Mouse (Mus musculus) liver, embryonic 11.5 days (tissue): ENCODE data around the gene Ctcf. TPM values are rescaled to one million over a fixed set of nuclear protein-coding genes. Genes with fewer than 3 reads are reported as not detected.

Experiments
- ATAC-seq: fragments of 200-750 bp; cut with Nextera tagmentation; replicated peaks from 2 replicates; pipeline ENCODE4 v1.8.0; 2017; ENCODE audit warnings: moderate number of reproducible peaks, mild to moderate bottlenecking, moderate TSS enrichment, moderate library complexity; ENCODE audit not compliant: low FRiP score
- DNase-seq: peaks from one replicate; pipeline ENCODE4 v3.0.0-alpha.2; 2017; ENCODE audit warnings: low spot score
- H3K27ac ChIP-seq: fragments of 300-500 bp; sonication (generic); 2 replicates; pipeline ENCODE4 v1.5.1; 2014; ENCODE audit warnings: mild to moderate bottlenecking, low read depth, low read length, control low read depth
- H3K27me3 ChIP-seq: fragments of 300-500 bp; sonication (generic); replicated peaks from 2 replicates; pipeline ENCODE4 v1.6.1; 2014; ENCODE audit warnings: low read length, mixed read lengths; ENCODE audit not compliant: control insufficient read depth, insufficient read depth
- H3K36me3 ChIP-seq: fragments of 300-500 bp; sonication (generic); 2 replicates; pipeline ENCODE4 v1.6.1; 2014; ENCODE audit warnings: mild to moderate bottlenecking, low read length, moderate library complexity, mixed read lengths; ENCODE audit not compliant: control insufficient read depth, insufficient read depth
- H3K4me1 ChIP-seq: fragments of 300-500 bp; sonication (generic); replicated peaks from 2 replicates; pipeline ENCODE4 v1.6.1; 2014; ENCODE audit warnings: low read length, mixed read lengths; ENCODE audit not compliant: control insufficient read depth, insufficient read depth
- H3K4me2 ChIP-seq: fragments of 300-500 bp; sonication (generic); 2 replicates; pipeline ENCODE4 v1.6.1; 2014; ENCODE audit warnings: mild to moderate bottlenecking, control low read depth, moderate library complexity
- H3K4me3 ChIP-seq: fragments of 300-500 bp; sonication (generic); 2 replicates; pipeline ENCODE4 v1.5.1; 2014; ENCODE audit warnings: low read depth, low read length, control low read depth
- H3K9ac ChIP-seq: fragments of 300-500 bp; sonication (generic); 2 replicates; pipeline ENCODE4 v1.6.1; 2014; ENCODE audit warnings: low read depth, low read length, control low read depth
- H3K9me3 ChIP-seq: fragments of 300-500 bp; sonication (generic); 2 replicates; pipeline ENCODE4 v1.6.1; 2016; ENCODE audit warnings: low read length, inconsistent platforms, mixed read lengths; ENCODE audit not compliant: control insufficient read depth
- WGBS: fragments of 180-500 bp; shearing (Covaris S2); extraction: QIAGEN DNeasy Blood & Tissue Kit; methylation state at CpG from one replicate; pipeline ENCODE4 v1.1.7; 2014; 5-methylcytosine and 5-hydroxymethylcytosine counted together
- polyA plus RNA-seq: library from polyadenylated mRNA; unstranded; fragments of >200 nt; fragmentation: Nextera tagmentation; extraction: Ambion mirVana; gene quantifications from 2 replicates; pipeline ENCODE4 v1.2.1, GENCODE M21; 2014

Ctcf gene
- polyA plus RNA-seq, 1 experiment from 2014 or later: 79.0 TPM

- DNase-seq (peak; percentile 86), ATAC-seq (peak; percentile 83)
- Histone ChIP-seq H3K4me3 (peak within 1 kb of the TSS; percentile 82), H3K4me1 (peaks cover 14% of the 10 kb centered on the region), H3K4me2 (peak within 1 kb of the TSS; percentile 85), H3K27ac (no peak within 1 kb of the TSS), H3K9me3 (no peaks in the 10 kb centered on the region), H3K27me3 (no peaks in the 10 kb centered on the region), H3K9ac (peak within 1 kb of the TSS; percentile 74), H3K36me3 (peaks cover 8% of the 10 kb centered on the region)
- WGBS: 1% methylated on average over 54 of the region's 55 CpGs
Measured at GRCm38 (mm10) chr8:105707498-105708403, 71.4 kb downstream of the Ctcf start, which contains the start of the genes 4933405L10Rik and Enkd1. Gene 4933405L10Rik, plus strand, starts transcription at chr8:105707655. Gene Enkd1, minus strand, starts transcription at chr8:105708210.

GRCm38 (mm10) chr8:105708675-105709074 lies 72.3 kb downstream of the Ctcf start:
- no peak overlapping the region for H3K4me2 ChIP-seq
- no peaks in the 10 kb centered on the region for H3K27me3 ChIP-seq
- DNase-seq: no peak
- H3K4me3 ChIP-seq: no peak overlapping the region
- no peak overlapping the region for H3K27ac ChIP-seq
- no peak for ATAC-seq
- peaks cover 14% of the 10 kb centered on the region for H3K4me1 ChIP-seq
- H3K9me3 ChIP-seq: no peaks in the 10 kb centered on the region
- no peaks in the 10 kb centered on the region for H3K36me3 ChIP-seq
- H3K9ac ChIP-seq: no peak overlapping the region
- WGBS: 90% methylated on average over 8 of the region's 8 CpGs

DNA sequence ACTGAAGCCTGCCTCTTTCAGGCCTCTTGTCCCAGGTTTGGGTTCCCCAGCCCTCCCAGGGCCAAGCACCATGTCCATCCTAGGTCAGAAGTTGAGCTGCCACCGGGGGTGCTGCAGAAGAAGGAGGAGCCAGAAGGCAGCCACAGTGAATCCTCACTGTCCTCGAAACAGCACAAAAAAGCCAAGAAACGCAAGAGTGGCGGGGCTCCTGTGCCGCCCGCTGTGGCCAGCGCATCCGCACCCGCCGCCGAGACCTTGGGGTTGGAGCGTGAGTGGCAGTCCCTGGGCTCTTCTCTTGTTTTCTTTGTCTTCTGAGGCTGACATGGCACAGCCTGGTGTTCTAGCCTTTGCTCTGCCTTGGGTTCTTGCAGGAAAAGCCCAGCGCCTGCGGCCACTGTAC lies 72.9 kb downstream of the Ctcf start:
- Histone ChIP-seq H3K4me1 (peaks cover 14% of the 10 kb centered on the region), H3K4me2 (no peak overlapping the region), H3K4me3 (no peak overlapping the region), H3K27ac (no peak overlapping the region), H3K27me3 (no peaks in the 10 kb centered on the region), H3K9me3 (no peaks in the 10 kb centered on the region), H3K36me3 (no peaks in the 10 kb centered on the region), H3K9ac (no peak overlapping the region)
- ATAC-seq (no peak), DNase-seq (no peak)
- WGBS: 83% methylated on average over 12 of the region's 14 CpGs

DNA sequence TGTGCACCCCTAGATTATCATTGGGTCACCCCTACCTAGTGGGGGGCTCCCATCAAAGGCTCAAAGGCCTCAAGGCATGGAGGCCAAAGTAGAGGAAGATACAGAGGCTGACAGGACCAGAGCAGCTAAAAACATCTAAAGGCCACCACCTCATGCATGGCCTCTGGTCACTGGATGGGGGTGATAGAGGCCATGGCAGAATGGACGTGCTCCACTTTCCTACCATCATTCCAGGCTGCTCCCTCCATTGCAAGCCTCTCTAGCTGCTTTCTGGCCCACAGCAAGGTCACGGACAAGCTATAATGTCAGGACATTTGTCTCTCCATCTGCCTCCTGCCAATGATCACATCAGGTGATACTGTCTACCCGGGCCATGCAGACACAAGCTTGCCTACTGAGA lies 75.9 kb downstream of the Ctcf start:
- Histone ChIP-seq H3K9ac (no peak overlapping the region), H3K4me3 (no peak overlapping the region), H3K27ac (no peak overlapping the region), H3K4me2 (no peak overlapping the region), H3K9me3 (no peaks in the 10 kb centered on the region), H3K27me3 (no peaks in the 10 kb centered on the region), H3K4me1 (peaks cover 4% of the 10 kb centered on the region; the same call in 1 of the 2 replicates), H3K36me3 (no peaks in the 10 kb centered on the region)
- ATAC-seq (no peak), DNase-seq (no peak)
- 73% methylated on average over 3 of the region's 3 CpGs for WGBS

DNA sequence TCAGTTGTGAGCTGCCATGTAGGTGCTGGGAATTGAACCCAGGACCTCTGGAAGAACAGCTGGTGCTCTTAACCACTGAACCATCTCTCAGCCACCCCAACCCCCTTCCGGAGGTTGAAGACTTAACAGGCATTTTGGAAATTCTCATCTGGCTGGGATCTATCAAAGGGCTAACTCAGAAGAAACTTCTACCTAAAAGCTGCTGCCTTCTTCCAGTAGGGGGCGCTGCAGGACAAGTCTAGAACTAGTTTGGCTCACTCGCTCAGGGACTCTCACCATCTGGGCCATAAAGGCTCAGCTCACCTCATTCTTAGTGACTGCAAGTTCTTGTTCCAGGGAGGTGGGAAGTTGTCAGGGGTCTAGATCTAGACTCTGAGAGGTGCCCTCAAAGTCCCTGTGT lies 77.8 kb downstream of the Ctcf start:
- peak; percentile 65; the same call in 1 of the 2 replicates for ATAC-seq
- no peak overlapping the region for H3K9ac ChIP-seq
- H3K4me3 ChIP-seq: no peak overlapping the region
- H3K4me2 ChIP-seq: no peak overlapping the region
- WGBS: 7% methylated on average over 3 of the region's 3 CpGs
- H3K27me3 ChIP-seq: no peaks in the 10 kb centered on the region
- H3K36me3 ChIP-seq: no peaks in the 10 kb centered on the region
- DNase-seq: peak; percentile 80
- H3K4me1 ChIP-seq: no peaks in the 10 kb centered on the region
- H3K27ac ChIP-seq: no peak overlapping the region
- H3K9me3 ChIP-seq: no peaks in the 10 kb centered on the region

DNA sequence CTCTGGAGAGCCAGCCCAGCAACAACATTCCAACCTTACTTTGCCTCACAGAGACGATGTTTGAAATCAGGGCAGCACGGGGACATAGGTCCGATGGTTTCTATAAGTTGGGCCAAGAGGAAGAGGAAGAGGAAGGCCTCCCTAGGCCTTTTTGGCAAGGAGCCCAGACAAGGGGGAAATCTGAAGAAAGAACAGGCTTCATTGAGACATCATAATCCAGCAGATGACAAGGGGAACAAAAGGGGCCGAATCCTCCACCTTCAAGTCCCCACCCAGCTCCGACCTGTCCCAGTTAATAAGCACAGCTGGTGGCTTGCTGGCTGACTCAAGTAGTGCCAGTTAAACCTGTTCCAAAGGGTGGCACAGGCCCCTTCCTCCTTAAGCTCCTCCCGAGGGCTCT lies 78.7 kb downstream of the Ctcf start:
- 73% methylated on average over 6 of the region's 6 CpGs for WGBS
- Histone ChIP-seq H3K27ac (no peak overlapping the region), H3K4me1 (no peaks in the 10 kb centered on the region), H3K4me3 (no peak overlapping the region), H3K4me2 (no peak overlapping the region), H3K27me3 (no peaks in the 10 kb centered on the region), H3K36me3 (no peaks in the 10 kb centered on the region), H3K9ac (no peak overlapping the region), H3K9me3 (no peaks in the 10 kb centered on the region)
- DNase-seq (no peak), ATAC-seq (no peak)

DNA sequence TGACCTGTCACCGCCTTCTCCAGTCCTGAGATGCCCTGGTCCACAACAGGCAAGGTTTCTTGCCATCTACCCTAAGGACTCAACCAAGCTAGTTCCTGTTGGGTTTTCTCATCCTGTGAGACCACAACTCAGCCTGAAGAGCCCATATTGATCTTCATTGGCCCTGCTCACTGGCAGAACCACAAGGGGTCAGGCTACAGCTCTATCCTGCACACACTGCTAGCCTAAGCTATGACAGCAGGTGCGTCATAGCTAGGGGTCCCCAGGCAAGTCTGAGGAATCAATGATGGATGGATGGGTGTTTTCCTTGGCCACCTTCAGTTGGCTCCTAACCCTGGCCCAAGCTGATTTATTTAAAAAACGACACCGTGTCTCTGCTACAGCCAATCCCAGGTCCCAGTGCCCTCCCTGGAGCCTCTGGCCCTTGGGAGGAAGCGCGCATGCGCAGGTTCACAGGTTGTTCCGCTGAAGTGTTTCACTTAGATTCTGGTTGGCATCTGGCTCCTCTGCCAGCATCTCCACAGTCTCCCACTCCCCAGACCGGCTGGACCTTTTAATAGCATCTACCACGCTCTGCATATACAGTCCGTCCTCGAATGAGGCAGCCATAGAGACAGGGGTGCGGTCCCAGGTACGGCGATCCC lies 80.1 kb downstream of the Ctcf start:
- no peaks in the 10 kb centered on the region for H3K36me3 ChIP-seq
- H3K4me3 ChIP-seq: no peak overlapping the region
- H3K4me2 ChIP-seq: no peak overlapping the region
- DNase-seq: no peak
- H3K9ac ChIP-seq: no peak overlapping the region
- no peaks in the 10 kb centered on the region for H3K9me3 ChIP-seq
- H3K4me1 ChIP-seq: no peaks in the 10 kb centered on the region
- no peak overlapping the region for H3K27ac ChIP-seq
- ATAC-seq: no peak
- no peaks in the 10 kb centered on the region for H3K27me3 ChIP-seq
- WGBS: 86% methylated on average over 15 of the region's 15 CpGs

- H3K36me3 ChIP-seq: no peaks in the 10 kb centered on the region
- no peak overlapping the region for H3K27ac ChIP-seq
- no peaks in the 10 kb centered on the region for H3K27me3 ChIP-seq
- H3K4me2 ChIP-seq: no peak overlapping the region
- H3K4me1 ChIP-seq: no peaks in the 10 kb centered on the region
- 85% methylated on average over 4 of the region's 4 CpGs for WGBS
- H3K9ac ChIP-seq: no peak overlapping the region
- no peaks in the 10 kb centered on the region for H3K9me3 ChIP-seq
- no peak overlapping the region for H3K4me3 ChIP-seq
- no peak for ATAC-seq
- DNase-seq: no peak
Measured at GRCm38 (mm10) chr8:105719637-105720036, 83.3 kb downstream of the Ctcf start.
